Mouse (Mus musculus) embryo, embryonic 10 days (tissue): Measurements from ENCODE around the gene B3gat1.

ENCODE experiments used
- DNase-seq: peaks from one replicate; pipeline ENCODE4 v3.0.0-alpha.2; 2015; ENCODE audit warnings: low spot score

B3gat1 gene

GRCm38 (mm10) chr9:26776122-26776902 lies 42.8 kb downstream of the B3gat1 start:
- DNase-seq = peak; percentile 79

DNA sequence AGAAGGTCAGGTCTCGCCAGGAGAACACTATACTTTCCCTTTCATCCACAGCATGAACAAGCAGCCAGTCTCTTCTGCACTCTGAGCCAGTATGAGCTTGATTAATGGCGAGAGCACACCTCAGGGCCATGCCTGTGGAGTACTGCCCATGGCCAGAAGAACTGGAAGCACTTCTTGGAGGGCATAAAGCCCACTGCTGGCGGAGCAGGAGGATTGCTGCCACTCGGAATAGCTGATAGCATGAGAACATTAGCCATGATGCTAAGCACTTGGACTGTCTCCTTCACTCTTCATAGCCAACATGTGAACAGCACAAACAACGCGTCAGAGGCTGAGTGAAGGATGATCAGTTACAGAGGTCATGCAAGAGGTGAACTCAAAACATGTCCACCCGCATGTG lies 44.9 kb downstream of the B3gat1 start:
- no peak for DNase-seq

GRCm38 (mm10) chr9:26783414-26783975 lies 50.0 kb downstream of the B3gat1 start:
- DNase-seq = no peak

GRCm38 (mm10) chr9:26792829-26793228 lies 59.3 kb downstream of the B3gat1 start:
- no peak for DNase-seq

DNA sequence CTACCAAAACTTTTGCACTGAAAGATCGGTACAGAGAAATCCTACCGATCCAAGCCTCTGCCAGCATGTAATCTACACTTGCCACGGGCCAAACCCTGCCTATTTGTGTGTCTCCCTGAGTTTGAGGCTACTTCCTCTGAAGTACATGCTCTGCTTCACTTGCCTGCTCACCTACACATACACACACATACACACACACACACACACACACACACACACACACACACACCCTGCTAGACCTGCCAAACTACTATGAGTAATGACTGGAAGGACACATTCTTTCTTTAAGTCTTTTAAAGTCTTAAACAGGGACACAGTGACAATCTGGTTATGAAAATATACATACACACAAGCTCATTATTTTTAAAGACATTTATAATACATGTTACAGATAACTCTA lies 64.7 kb downstream of the B3gat1 start:
- no peak for DNase-seq

DNA sequence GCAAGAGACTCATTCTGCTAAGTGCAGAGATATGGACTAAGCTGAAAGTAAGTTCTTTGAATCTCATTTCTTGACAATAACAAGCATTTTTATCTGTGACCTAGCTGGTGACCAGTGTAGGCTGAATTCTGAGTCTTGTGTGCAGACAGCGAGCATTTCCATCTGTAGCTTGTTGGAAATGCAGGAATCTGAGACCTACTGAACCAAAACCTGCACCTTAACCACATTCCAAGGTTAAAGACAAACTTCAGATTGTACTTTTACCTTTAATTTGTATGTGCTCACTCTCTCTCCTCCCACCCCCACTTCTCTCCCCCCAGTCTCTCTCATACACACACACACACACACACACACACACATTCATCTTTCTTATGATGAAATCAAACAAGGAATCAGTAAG lies 65.2 kb downstream of the B3gat1 start:
- DNase-seq = no peak

GRCm38 (mm10) chr9:26800357-26800756 lies 66.8 kb downstream of the B3gat1 start:
- DNase-seq = no peak

GRCm38 (mm10) chr9:26804321-26804720 lies 70.8 kb downstream of the B3gat1 start:
- no peak for DNase-seq

- peak; percentile 97 for DNase-seq
These were observed 72.6 kb downstream of the B3gat1 start, which contains the start of gene Glb1l2 for GRCm38 (mm10) chr9:26805935-26806666. Glb1l2 (minus strand) TSS chr9:26806468.

DNA sequence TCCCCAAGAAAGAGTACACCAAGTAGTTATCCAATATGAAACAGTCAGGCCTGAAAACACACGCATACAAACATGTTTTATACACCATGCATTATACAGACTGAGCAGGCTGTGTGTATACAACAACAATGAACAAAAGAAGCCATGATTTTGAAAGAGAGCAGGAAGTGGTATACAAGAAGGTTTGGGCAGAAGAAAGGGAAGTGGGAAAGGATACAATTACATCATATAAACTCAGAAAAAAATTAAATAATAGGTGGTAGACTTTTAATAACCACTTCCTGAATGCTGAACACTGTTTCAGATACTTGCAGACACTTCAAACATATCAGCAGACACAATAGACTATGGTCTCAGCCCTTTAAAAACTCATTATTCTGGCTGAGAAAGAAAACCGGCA lies 75.2 kb downstream of the B3gat1 start:
- DNase-seq = no peak
